Mouse (Mus musculus) left cerebral cortex, postnatal 25 days (tissue): ENCODE results near the gene Nrxn2. TPM values are rescaled to one million over a fixed set of nuclear protein-coding genes. Genes with fewer than 3 reads are reported as not detected.

Experiments
- DNase-seq, 2 experiments: peaks; one replicate each; pipeline ENCODE4 v3.0.0; 2022; ENCODE audit warnings: low spot score in 2 of 2, mixed read lengths in 1 of 2
- intact Hi-C: fragments of 180-260 bp; cut with DNase I; formaldehyde crosslinking; loops from one replicate; pipeline ENCODE4 v1.15.1; 2025
- total RNA-seq, 2 experiments: library from RNA; stranded (reverse); gene quantifications; 2 replicates each; pipeline ENCODE4 v1.2.3; 2021

Gene Nrxn2
- total RNA-seq, 2 experiments from 2014 or later = 627 to 654 TPM

DNA sequence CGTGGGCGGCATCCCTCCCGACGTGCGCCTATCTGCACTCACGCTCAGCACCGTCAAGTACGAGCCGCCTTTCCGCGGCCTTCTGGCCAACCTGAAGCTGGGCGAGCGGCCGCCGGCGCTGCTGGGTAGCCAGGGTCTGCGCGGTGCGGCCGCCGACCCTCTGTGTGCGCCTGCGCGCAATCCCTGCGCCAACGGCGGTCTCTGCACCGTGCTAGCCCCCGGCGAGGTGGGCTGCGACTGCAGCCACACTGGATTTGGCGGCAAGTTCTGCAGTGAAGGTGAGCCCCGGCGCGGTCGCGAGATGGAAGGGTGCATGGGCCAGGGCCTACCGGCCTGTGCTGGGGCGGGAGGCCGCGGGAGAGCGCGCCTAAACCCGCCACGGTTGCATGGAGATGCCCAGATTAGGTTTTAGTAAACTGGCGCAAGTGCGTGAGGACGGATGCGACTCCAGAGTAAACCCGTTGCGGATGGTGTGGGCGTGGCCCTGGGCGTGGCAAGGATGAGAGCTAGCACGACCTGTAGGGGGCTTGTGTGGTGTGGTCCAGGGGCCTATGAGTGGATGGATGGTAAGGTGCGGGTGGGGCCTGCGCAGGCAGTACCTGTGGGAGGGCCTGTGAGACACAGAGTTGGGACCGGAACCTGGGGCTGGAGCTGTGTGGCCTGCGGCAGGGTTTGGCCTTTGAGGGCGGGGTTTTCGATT, 10.1 kb downstream of the Nrxn2 start:
- intact Hi-C loops = no loop called here
- no peak for DNase-seq

GRCm38 (mm10) chr19:6443016-6443415, 24.5 kb downstream of the Nrxn2 start:
- peak in 1 of 2 experiments; percentile 54 for DNase-seq
- intact Hi-C loops = no loop called here

DNA sequence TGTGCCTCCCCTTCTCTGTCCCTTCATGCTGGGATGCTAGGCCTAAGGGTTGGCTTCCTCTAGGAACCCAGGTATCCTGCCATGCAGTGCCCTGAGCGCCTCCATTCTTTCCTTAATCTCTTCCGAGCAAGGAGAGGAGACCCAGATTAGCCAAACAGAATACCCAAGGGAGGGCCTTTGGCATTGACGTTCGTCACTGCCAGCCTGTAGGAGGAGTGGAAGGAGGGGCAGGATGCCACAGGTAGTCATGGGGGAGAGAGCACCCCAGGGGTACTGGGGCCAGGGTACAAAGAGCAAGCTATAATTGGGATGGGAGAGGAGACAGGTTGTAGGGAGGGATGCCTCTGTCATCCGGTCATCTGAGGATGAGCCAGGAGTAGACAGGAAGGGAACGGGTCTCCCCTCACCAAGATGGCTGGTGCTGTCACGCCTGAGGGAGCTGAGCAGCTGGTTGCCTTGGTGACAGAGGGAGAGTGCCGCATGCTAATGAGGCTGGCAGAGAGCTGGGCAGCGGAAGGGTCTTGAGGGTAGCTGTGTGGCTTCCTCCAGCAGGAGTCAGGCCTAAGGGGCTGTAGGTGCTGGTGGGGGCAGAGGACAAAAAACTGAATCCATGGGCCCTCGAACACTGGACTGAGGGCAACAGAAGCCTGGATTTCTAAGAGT, 27.4 kb downstream of the Nrxn2 start:
- DNase-seq = no peak
- intact Hi-C loops = no loop called here

- intact Hi-C loops = no loop called here
- no peak for DNase-seq
These were observed 28.4 kb downstream of the Nrxn2 start for GRCm38 (mm10) chr19:6446736-6447437.

DNA sequence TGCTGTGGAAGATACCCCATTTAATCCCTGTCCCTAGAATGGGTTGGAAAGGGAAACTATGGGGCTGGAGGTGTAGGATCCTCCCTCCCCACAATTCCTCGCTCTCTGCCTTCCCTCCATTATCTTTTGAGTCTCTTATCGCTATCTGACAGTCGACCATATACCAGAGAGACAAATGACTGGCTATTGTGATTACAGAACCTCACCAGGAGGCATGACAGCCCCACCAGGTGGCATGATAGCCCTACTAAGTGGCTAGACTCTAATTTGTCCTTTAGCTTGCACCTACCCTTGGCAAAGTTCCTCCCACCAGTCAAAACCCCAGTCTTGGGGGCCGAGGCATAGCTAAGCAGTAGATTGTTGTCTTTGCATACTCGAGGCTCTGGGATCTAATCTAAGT, 30.2 kb downstream of the Nrxn2 start:
- no peak for DNase-seq
- intact Hi-C loops = no loop called here

DNA sequence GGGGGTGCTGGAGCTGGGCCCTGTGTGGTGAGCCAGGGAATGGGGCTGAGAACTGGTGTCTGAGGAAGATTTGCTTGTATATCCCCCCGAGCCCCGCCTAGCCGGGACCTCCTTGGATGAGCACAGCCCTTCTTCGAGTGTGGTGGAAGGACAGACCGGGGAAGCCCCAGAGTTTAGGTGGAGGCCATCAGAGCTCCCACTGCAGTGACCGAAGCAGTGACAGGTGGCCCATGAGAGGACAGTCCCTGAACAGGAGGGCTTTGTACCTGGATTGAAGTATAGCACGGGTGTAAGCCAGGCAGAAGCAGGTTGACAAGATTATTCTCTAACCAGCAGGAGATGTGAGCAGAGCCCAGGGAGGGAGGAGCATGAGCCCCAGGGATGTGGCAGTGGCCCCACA, 31.3 kb downstream of the Nrxn2 start:
- no peak for DNase-seq
- intact Hi-C loops = no loop called here

DNA sequence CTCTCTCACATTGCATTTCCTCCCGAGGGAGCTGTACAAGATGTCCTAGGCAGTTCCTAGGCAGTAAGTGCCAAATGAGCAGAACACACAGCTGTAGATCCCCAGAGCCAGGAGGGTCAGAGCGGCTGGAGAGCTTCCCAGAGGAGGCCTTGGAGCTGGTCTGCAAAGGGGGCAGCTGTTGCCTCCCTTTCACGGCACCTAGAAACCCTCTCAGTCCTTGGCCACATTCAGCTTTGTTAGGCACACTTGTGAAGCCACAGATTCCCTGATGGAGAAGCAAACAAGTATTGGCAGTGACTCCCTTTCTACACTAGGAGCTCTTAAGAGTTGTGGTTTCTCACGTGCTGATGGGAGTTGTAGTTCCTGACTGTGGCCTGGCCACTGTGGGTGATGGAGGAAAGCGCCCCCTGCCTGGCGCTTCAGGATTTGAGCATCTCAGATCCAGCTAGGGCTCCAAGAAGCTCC, 33.5 kb downstream of the Nrxn2 start:
- intact Hi-C loops = loop anchor here (1.0 kb wide), 1 partner anchor 34 kb away; the partner anchor contains the start of gene Nrxn2
- DNase-seq = peak; percentile 83 to 91

- intact Hi-C loops = loop anchor here (1.0 kb wide), 1 partner anchor 34 kb away; the partner anchor contains the start of gene Nrxn2
These were observed 34.3 kb downstream of the Nrxn2 start for GRCm38 (mm10) chr19:6452672-6453310.

GRCm38 (mm10) chr19:6453349-6453748, 34.8 kb downstream of the Nrxn2 start:
- intact Hi-C loops = no loop called here
- peak; percentile 67 to 79 for DNase-seq

More at GRCm38 (mm10) chr19:6452672-6453310, 34.3 kb downstream of the Nrxn2 start:
- DNase-seq = no peak

GRCm38 (mm10) chr19:6454041-6454720, 35.6 kb downstream of the Nrxn2 start:
- no peak for DNase-seq
- intact Hi-C loops = no loop called here

- intact Hi-C loops = no loop called here
- DNase-seq = peak in 1 of 2 experiments; percentile 89
These were observed 41.0 kb downstream of the Nrxn2 start for GRCm38 (mm10) chr19:6459504-6459903.

DNA sequence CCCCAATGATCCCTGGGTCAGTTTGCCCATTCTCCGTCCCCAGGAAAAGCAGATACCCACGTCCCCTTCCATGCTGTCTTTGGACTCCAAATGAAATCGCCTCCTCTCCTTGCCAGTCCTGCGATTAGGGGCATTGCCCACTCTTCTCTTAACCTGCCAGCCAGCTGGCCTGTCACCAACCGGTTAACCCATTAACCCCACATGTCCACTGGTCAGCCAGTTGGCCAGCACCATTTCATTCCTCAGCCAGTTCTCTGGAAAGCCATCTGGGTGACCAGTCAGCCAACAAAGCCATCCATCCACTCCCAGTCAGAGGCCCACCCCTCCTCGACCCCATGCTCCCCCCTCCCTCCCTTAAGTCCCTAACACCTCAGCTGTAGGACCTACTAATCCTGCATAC, 44.3 kb downstream of the Nrxn2 start:
- intact Hi-C loops = no loop called here
- no peak for DNase-seq

DNA sequence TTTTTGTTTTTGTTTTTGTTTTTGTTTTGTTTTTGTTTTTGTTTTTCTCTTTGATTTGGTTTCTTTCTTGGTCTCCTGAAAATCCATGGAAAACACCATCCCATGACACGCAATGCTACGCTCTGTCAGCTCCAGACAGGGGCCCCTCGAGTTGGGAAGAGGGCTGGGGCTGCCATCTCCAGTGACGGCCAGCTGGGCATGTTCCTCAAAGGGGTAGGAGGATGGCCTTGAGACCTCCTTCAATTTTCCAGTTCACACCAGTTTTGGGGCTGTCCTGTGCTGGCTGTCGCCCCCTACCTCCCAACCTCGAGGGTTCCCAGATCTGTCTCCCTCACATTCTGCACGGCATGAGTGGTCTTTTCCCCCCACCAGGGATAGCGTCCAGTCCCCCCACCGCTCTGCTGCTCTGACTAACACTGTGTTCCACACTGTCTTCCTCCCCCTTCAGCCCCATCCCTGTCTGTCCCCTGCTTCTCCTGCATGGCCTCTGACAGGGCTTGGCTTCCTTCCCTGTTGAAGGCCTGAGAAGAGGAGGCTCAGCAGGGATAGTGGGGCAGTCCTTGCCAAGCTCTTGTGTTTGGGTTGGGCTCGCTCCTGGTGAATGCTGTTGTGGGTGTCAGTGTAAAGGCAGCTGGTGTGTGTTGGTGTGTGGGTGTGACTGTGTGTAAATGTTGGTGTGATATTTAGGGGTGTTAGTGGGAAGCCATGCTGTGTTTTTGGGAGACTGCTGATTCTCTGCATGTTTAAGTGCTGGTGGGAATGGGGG, 46.0 kb downstream of the Nrxn2 start:
- peak; percentile 67 to 94 for DNase-seq
- intact Hi-C loops = loop anchor here (2.0 kb wide), 1 partner anchor 46 kb away; the partner anchor contains the start of gene Nrxn2

DNA sequence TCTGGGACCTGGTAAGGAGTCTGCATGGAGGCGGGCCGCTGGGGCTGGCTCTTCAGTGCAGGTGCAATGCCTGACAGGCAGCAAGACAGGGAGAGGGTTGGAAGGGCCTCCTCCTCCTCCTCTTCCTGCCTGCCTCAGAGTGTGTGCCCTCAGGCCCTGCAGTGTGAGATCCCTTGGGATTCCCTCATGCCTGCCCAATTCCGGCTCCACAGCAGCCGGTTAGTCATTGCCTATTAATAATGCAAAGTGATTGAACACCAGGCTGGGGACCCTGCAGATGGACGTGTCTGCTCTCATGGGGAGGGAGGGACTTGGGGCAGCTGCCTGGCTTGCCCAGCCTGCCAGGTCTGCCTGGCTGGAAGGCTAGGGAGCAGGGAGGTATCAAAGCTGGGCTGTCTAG, 46.6 kb downstream of the Nrxn2 start:
- intact Hi-C loops = loop anchor here (2.0 kb wide), 1 partner anchor 46 kb away; the partner anchor contains the start of gene Nrxn2
- DNase-seq = no peak

DNA sequence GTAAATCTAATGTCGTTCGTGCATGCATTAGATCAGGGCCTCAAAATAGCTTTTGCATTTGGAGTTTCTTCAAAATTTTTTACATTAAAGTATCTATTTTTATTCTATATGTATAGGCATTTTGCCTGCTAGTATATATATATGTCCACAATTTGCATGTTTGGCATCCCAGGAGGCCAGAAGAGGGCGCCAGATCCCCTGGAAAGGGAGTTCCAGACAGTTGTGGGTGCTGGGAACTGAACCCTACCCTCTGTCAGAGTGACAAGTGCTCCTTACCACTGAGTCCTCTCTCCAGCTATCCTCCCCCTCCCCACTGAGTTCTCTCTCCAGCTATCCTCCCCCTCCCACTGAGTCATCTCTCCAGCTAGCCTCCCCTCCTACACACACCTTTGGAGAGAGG, 48.4 kb downstream of the Nrxn2 start:
- no peak for DNase-seq
- intact Hi-C loops = no loop called here

DNA sequence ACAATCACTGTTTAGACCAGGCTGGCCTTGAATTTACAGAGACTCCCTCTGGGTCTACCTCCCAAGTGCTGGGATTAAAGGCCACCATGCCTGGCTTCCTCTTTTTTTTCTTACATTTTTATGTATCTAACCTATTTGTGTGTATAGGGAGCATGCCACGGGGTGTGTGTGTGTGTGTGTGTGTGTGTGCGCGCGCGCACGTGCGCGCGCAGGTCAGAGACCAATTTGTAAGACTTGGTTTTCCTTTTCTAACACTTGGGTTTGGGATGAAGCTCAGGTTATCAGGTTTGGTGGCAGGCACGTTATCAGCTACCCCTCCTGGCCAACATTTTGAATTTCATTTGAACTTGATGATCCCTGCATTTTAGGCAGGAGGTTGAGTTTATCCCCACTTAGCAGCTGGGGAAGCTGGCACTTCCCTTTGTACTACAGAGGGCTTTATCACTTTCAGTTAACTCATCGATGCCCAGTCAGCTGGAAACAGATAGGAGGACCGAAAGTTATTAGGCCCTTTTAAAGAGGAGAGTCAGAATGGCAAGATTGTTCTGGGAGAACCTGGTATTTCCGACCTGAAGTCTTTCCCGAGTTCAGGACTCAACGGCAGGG, 48.9 kb downstream of the Nrxn2 start:
- no peak for DNase-seq
- intact Hi-C loops = no loop called here

- intact Hi-C loops = no loop called here
These were observed 53.1 kb downstream of the Nrxn2 start for GRCm38 (mm10) chr19:6471630-6472029.

GRCm38 (mm10) chr19:6472821-6473220, 54.3 kb downstream of the Nrxn2 start:
- intact Hi-C loops = no loop called here
- DNase-seq = no peak

More at GRCm38 (mm10) chr19:6471630-6472029, 53.1 kb downstream of the Nrxn2 start:
- no peak for DNase-seq
